Mouse (Mus musculus) MEL (cell line): ENCODE measurements around the gene Ttll8. TPM values are rescaled to one million over a fixed set of nuclear protein-coding genes. Genes with fewer than 3 reads are reported as not detected.

Experiments used
- DNase-seq: peaks from one replicate; pipeline ENCODE4 v3.0.0; 2011; ENCODE audit warnings: low read depth, low spot score
- H3K27ac ChIP-seq: 2 replicates; pipeline ENCODE4 v1.5.1; 2012; ENCODE audit warnings: low read depth, mild to moderate bottlenecking, control low read depth, low read length, moderate library complexity; ENCODE audit not compliant: control insufficient read depth
- H3K27me3 ChIP-seq, 2 experiments: fragments of 150-350 bp in 1 of 2; sonication (generic) in 1 of 2; 2 replicates each; pipeline ENCODE4 v1.6.1; 2012; ENCODE audit warnings: low read length in 2 of 2, mild to moderate bottlenecking in 2 of 2, improper control_type of control experiment in 1 of 2, moderate library complexity in 1 of 2; ENCODE audit not compliant: insufficient read depth in 2 of 2, control insufficient read depth in 1 of 2
- H3K36me3 ChIP-seq, 2 experiments: 2 replicates each; pipeline ENCODE4 v1.6.1; 2012 to 2014; ENCODE audit warnings: low read length in 2 of 2, improper control_type of control experiment in 1 of 2, inconsistent platforms in 1 of 2, mild to moderate bottlenecking in 1 of 2; ENCODE audit not compliant: insufficient read depth in 2 of 2, control insufficient read depth in 1 of 2
- H3K4me1 ChIP-seq, 2 experiments: fragments of 150-350 bp in 1 of 2; sonication (generic) in 1 of 2; 2 replicates each; pipeline ENCODE4 v1.6.1; 2012; ENCODE audit warnings: low read length in 2 of 2, improper control_type of control experiment in 1 of 2, mild to moderate bottlenecking in 1 of 2; ENCODE audit not compliant: insufficient read depth in 2 of 2, control insufficient read depth in 1 of 2
- H3K4me3 ChIP-seq, 2 experiments: fragments of 150-350 bp in 1 of 2; sonication (generic) in 1 of 2; 2 replicates each; pipeline ENCODE4 v1.5.1; 2012; ENCODE audit warnings: low read depth in 2 of 2, low read length in 2 of 2, mild to moderate bottlenecking in 2 of 2, moderate library complexity in 2 of 2, control low read depth in 1 of 2, improper control_type of control experiment in 1 of 2; ENCODE audit not compliant: control insufficient read depth in 1 of 2, insufficient read depth in 1 of 2
- H3K79me2 ChIP-seq: 2 replicates; pipeline ENCODE4 v1.6.1; 2012; ENCODE audit warnings: mild to moderate bottlenecking, low read length, moderate library complexity; ENCODE audit not compliant: control insufficient read depth, poor library complexity, insufficient read depth
- H3K9ac ChIP-seq: 2 replicates; pipeline ENCODE4 v1.6.1; 2012; ENCODE audit warnings: low read depth, mild to moderate bottlenecking, control low read depth, low read length, moderate library complexity; ENCODE audit not compliant: control insufficient read depth, poor library complexity, severe bottlenecking
- H3K9me3 ChIP-seq: fragments of 150-350 bp; sonication (generic); replicated peaks from 2 replicates; pipeline ENCODE4 v1.6.1; 2012; ENCODE audit warnings: mild to moderate bottlenecking, low read length, improper control_type of control experiment, moderate library complexity; ENCODE audit not compliant: insufficient read depth
- BHLHE40 ChIP-seq: IDR thresholded peaks from 2 replicates; pipeline ENCODE4 v1.6.1; 2012; ENCODE audit warnings: low read depth, mild to moderate bottlenecking, inconsistent platforms, low read length, improper control_type of control experiment, borderline replicate concordance
- CHD2 ChIP-seq: IDR thresholded peaks from 2 replicates; pipeline ENCODE4 v1.6.1; 2011; ENCODE audit warnings: low read length, improper control_type of control experiment
- E2F4 ChIP-seq: IDR thresholded peaks from 2 replicates; pipeline ENCODE4 v1.6.1; 2011; ENCODE audit warnings: low read depth, low read length, improper control_type of control experiment, borderline replicate concordance
- ELF1 ChIP-seq: IDR thresholded peaks from 2 replicates; pipeline ENCODE4 v1.6.1; 2014; ENCODE audit warnings: low read depth, mild to moderate bottlenecking, inconsistent platforms, low read length, improper control_type of control experiment, moderate library complexity
- ETS1 ChIP-seq: IDR thresholded peaks from 2 replicates; pipeline ENCODE4 v1.6.1; 2012; ENCODE audit warnings: low read depth, mild to moderate bottlenecking, inconsistent platforms, low read length, improper control_type of control experiment, moderate library complexity
- GABPA ChIP-seq: IDR thresholded peaks from 2 replicates; pipeline ENCODE4 v1.6.1; 2012; ENCODE audit warnings: low read depth, mild to moderate bottlenecking, inconsistent platforms, low read length, improper control_type of control experiment, moderate library complexity
- JUND ChIP-seq: IDR thresholded peaks from 2 replicates; pipeline ENCODE4 v1.6.1; 2011; ENCODE audit warnings: low read depth, mild to moderate bottlenecking, improper control_type of control experiment, low read length
- KAT2A ChIP-seq: conservative IDR thresholded peaks from 2 replicates; pipeline ENCODE4 v1.6.1; 2012; ENCODE audit warnings: low read depth, low read length, improper control_type of control experiment, inconsistent platforms
- MAX ChIP-seq: IDR thresholded peaks from 2 replicates; pipeline ENCODE4 v1.6.1; 2011; ENCODE audit warnings: low read length, improper control_type of control experiment
- MAZ ChIP-seq: IDR thresholded peaks from 2 replicates; pipeline ENCODE4 v1.6.1; 2012; ENCODE audit warnings: low read depth, mild to moderate bottlenecking, inconsistent platforms, low read length, improper control_type of control experiment
- MYB ChIP-seq: IDR thresholded peaks from 2 replicates; pipeline ENCODE4 v1.6.1; 2011; ENCODE audit warnings: mild to moderate bottlenecking, low read depth, low read length, improper control_type of control experiment
- MYC ChIP-seq: IDR thresholded peaks from 2 replicates; pipeline ENCODE4 v1.6.1; 2011; ENCODE audit warnings: low read depth, mild to moderate bottlenecking, low read length, improper control_type of control experiment, moderate library complexity
- NRF1 ChIP-seq: IDR thresholded peaks from 2 replicates; pipeline ENCODE4 v1.6.1; 2014; ENCODE audit warnings: low read depth, mild to moderate bottlenecking, inconsistent platforms, low read length, improper control_type of control experiment, moderate library complexity; ENCODE audit not compliant: poor library complexity, insufficient read depth, severe bottlenecking
- POLR2AphosphoS2 ChIP-seq: IDR thresholded peaks from 2 replicates; pipeline ENCODE4 v1.6.1; 2011; ENCODE audit warnings: low read length, improper control_type of control experiment
- POLR2AphosphoS5 ChIP-seq: IDR thresholded peaks from 2 replicates; pipeline ENCODE4 v1.6.1; 2012; ENCODE audit warnings: low read depth, borderline replicate concordance, mild to moderate bottlenecking, inconsistent platforms, low read length, moderate library complexity, mixed read lengths
- SIN3A ChIP-seq: IDR thresholded peaks from 2 replicates; pipeline ENCODE4 v1.6.1; 2012; ENCODE audit warnings: low read length, improper control_type of control experiment, inconsistent platforms
- SMC3 ChIP-seq: IDR thresholded peaks from 2 replicates; pipeline ENCODE4 v1.6.1; 2011; ENCODE audit warnings: low read depth, low read length, improper control_type of control experiment
- TBP ChIP-seq: IDR thresholded peaks from 2 replicates; pipeline ENCODE4 v1.8.0; 2011; ENCODE audit warnings: low read depth, low read length, improper control_type of control experiment
- TCF12 ChIP-seq: IDR thresholded peaks from 2 replicates; pipeline ENCODE4 v1.6.1; 2014; ENCODE audit warnings: low read depth, mild to moderate bottlenecking, inconsistent platforms, low read length, improper control_type of control experiment, moderate library complexity
- UBTF ChIP-seq: IDR thresholded peaks from 2 replicates; pipeline ENCODE4 v1.6.1; 2012; ENCODE audit warnings: low read depth, mild to moderate bottlenecking, inconsistent platforms, low read length, improper control_type of control experiment, moderate library complexity, borderline replicate concordance; ENCODE audit not compliant: insufficient read depth
- USF1 ChIP-seq: IDR thresholded peaks from 2 replicates; pipeline ENCODE4 v1.6.1; 2014; ENCODE audit warnings: low read depth, mild to moderate bottlenecking, inconsistent platforms, low read length, improper control_type of control experiment, moderate library complexity
- ZC3H11A ChIP-seq: IDR thresholded peaks from 2 replicates; pipeline ENCODE4 v1.6.1; 2012; ENCODE audit warnings: low read depth, mild to moderate bottlenecking, inconsistent platforms, low read length, improper control_type of control experiment
- ZKSCAN1 ChIP-seq: IDR thresholded peaks from 2 replicates; pipeline ENCODE4 v1.6.1; 2012; ENCODE audit warnings: low read depth, mild to moderate bottlenecking, inconsistent platforms, low read length, improper control_type of control experiment, moderate library complexity
- ZMIZ1 ChIP-seq: IDR thresholded peaks from 2 replicates; pipeline ENCODE4 v1.6.1; 2012; ENCODE audit warnings: low read depth, mild to moderate bottlenecking, inconsistent platforms, low read length, improper control_type of control experiment, moderate library complexity
- ZNF384 ChIP-seq: IDR thresholded peaks from 2 replicates; pipeline ENCODE4 v1.6.1; 2012; ENCODE audit warnings: low read depth, mild to moderate bottlenecking, inconsistent platforms, low read length, improper control_type of control experiment
- polyA plus RNA-seq, 2 experiments: library from polyadenylated mRNA; stranded (reverse) in 1 of 2; unstranded in 1 of 2; fragments of >175 nt in 1 of 2; fragments of >200 nt in 1 of 2; gene quantifications; 2 replicates each; pipeline versions ENCODE4 v1.2.1 to v1.2.4; 2012; ENCODE audit warnings: low replicate concordance in 2 of 2, low read depth in 1 of 2; ENCODE audit not compliant: insufficient read length in 2 of 2, insufficient read depth in 1 of 2, missing spikeins in 1 of 2
- total RNA-seq: library from RNA; depleted of rRNA; stranded (reverse); fragments of 300-350 nt; gene quantifications from 2 replicates; pipeline ENCODE4 v1.2.3, GENCODE M21; 2012

The Ttll8 gene
- total and polyA plus RNA-seq, 3 experiments: not detected

GRCm38 (mm10) chr15:88942783-88943182 is 11.4 kb downstream of the Ttll8 start:
- peaks cover 0 to 8% of the 10 kb centered on the region in 2 experiments; a peak in 3 of 4 replicates for H3K27me3 ChIP-seq
- H3K79me2 ChIP-seq: no peaks in the 10 kb centered on the region
- no peaks in the 10 kb centered on the region for H3K4me1 ChIP-seq
- TF ChIP-seq MAX: no peak
- no peak for TF ChIP-seq UBTF
- no peak for TF ChIP-seq POLR2AphosphoS5
- TF ChIP-seq MAZ: no peak
- TF ChIP-seq MYB: no peak
- TF ChIP-seq TCF12: no peak
- TF ChIP-seq E2F4: no peak
- TF ChIP-seq USF1: no peak
- TF ChIP-seq NRF1: no peak
- no peak for TF ChIP-seq CHD2
- TF ChIP-seq MYC: no peak
- no peak for TF ChIP-seq KAT2A
- no peak for TF ChIP-seq POLR2AphosphoS2
- no peak for TF ChIP-seq JUND
- no peak for TF ChIP-seq ZNF384
- TF ChIP-seq ZC3H11A: no peak
- TF ChIP-seq ELF1: no peak
- TF ChIP-seq ETS1: no peak
- no peak for TF ChIP-seq SIN3A
- TF ChIP-seq GABPA: no peak
- no peak overlapping the region for H3K27ac ChIP-seq
- no peak overlapping the region for H3K4me3 ChIP-seq
- DNase-seq: no peak
- H3K9me3 ChIP-seq: no peaks in the 10 kb centered on the region
- no peak overlapping the region for H3K9ac ChIP-seq
- H3K36me3 ChIP-seq: no peaks in the 10 kb centered on the region

- H3K27ac ChIP-seq: no peak overlapping the region
- DNase-seq: no peak
Observed at GRCm38 (mm10) chr15:88937291-88937650, 16.9 kb downstream of the Ttll8 start.

More at GRCm38 (mm10) chr15:88937291-88937650, 16.9 kb downstream of the Ttll8 start:
- Histone ChIP-seq H3K79me2 (no peaks in the 10 kb centered on the region), H3K4me1 (no peaks in the 10 kb centered on the region), H3K9ac (no peak overlapping the region), H3K4me3 (no peak overlapping the region), H3K9me3 (no peaks in the 10 kb centered on the region), H3K27me3 (0 out of 4 replicates have a peak, but pooled peaks cover 0 to 2% of the 10 kb centered on the region in 2 experiments), H3K36me3 (no peaks in the 10 kb centered on the region)
- TF ChIP-seq UBTF (no peak), BHLHE40 (no peak), POLR2AphosphoS5 (no peak), TBP (no peak), ZKSCAN1 (no peak), SMC3 (no peak), MAX (no peak), ZMIZ1 (no peak)
